Mouse (Mus musculus): ENCODE measurements around the gene Akap12. TPM values are rescaled to one million over a fixed set of nuclear protein-coding genes. Genes with fewer than 3 reads are reported as not detected.

The Akap12 gene
- polyA plus RNA-seq, 1 experiment: 0.01 TPM

DNA sequence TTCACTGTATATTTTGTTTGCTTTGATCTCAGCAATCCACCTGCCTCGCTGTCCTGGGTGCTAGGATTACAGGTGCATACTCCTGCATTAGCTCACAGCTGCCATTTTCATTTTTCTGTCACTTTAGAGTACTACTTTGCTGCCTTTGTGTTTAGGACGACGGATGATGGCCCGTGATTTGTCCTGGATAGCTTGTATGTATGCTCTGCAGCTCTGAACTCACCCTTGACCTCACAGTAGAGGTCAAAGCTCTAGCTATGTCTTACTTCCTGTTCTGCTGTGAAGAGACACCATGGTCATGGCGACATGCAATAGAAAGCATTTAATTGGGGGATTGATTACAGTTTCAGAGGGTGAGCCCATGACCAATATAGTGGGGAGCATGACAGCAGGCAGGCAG is 37.4 kb downstream of the Akap12 start:
- Histone ChIP-seq H3K4me3 (replicated peaks) (no peak overlapping the region), H3K36me3 (ENCODE audit: control insufficient read depth) (no peaks in the 10 kb centered on the region), H3K4me1 (ENCODE audit: control insufficient read depth) (no peaks in the 10 kb centered on the region), H3K9me3 (ENCODE audit: control insufficient read depth, low read length) (no peaks in the 10 kb centered on the region), H3K27me3 (ENCODE audit: control insufficient read depth) (no peaks in the 10 kb centered on the region)
- TF ChIP-seq TAL1 (IDR thresholded peaks at IDR 0.05; ENCODE audit: low read length) (no peak), GATA1 (IDR thresholded peaks at IDR 0.05; ENCODE audit: low read length) (no peak)

DNA sequence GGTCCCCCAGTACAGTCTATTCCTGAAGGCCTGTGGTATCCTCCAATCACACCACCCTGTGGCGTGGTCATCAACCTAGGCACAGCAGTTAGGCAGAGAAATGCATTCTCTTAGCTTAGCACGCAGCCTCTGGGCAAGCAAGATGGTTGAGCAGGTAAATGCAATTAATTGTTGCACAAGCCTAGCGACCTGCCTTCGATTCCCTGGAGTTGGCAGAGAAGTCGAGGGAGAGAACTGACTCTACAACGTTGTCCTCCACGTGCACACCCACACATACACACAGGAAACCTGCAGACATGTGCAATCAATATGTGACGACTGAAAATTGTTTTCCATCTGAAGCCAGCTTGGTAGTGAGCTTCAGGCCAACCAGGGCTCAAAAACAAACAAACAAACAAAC is 57.7 kb downstream of the Akap12 start:
- Histone ChIP-seq H3K36me3 (ENCODE audit: control insufficient read depth) (no peaks in the 10 kb centered on the region), H3K4me3 (replicated peaks) (no peak overlapping the region), H3K9me3 (ENCODE audit: control insufficient read depth, low read length) (no peaks in the 10 kb centered on the region), H3K27me3 (ENCODE audit: control insufficient read depth) (no peaks in the 10 kb centered on the region), H3K4me1 (ENCODE audit: control insufficient read depth) (no peaks in the 10 kb centered on the region)
- no peak for TF ChIP-seq TAL1 (IDR thresholded peaks at IDR 0.05; ENCODE audit: low read length)
- TF ChIP-seq GATA1 (IDR thresholded peaks at IDR 0.05; ENCODE audit: low read length): no peak

DNA sequence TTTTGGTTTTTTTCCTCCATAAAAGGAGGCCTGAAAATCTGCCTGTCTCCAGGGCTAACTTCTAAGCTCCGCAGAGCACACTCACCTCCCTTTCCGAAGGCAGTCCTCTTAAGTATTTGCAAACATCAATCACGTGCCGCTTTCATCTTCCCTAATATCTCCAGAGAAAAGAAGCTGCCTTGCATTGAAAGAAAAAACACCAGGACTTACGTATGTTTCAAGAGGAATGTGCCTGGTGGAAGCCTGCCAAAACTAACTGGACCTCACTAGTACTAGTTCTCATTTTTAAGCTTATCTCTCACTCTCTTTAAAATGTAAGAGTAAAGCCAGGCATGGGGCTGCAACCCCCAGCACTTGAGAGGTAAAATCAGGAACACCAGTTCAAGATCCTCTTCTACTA is 59.4 kb downstream of the Akap12 start:
- no peaks in the 10 kb centered on the region for H3K9me3 ChIP-seq (ENCODE audit: control insufficient read depth, low read length)
- H3K27me3 ChIP-seq (ENCODE audit: control insufficient read depth): no peaks in the 10 kb centered on the region
- H3K4me1 ChIP-seq (ENCODE audit: control insufficient read depth): no peaks in the 10 kb centered on the region
- H3K36me3 ChIP-seq (ENCODE audit: control insufficient read depth): no peaks in the 10 kb centered on the region
- no peak overlapping the region for H3K4me3 ChIP-seq (replicated peaks)
- TF ChIP-seq GATA1 (IDR thresholded peaks at IDR 0.05; ENCODE audit: low read length) (no peak), TAL1 (IDR thresholded peaks at IDR 0.05; ENCODE audit: low read length) (no peak)

DNA sequence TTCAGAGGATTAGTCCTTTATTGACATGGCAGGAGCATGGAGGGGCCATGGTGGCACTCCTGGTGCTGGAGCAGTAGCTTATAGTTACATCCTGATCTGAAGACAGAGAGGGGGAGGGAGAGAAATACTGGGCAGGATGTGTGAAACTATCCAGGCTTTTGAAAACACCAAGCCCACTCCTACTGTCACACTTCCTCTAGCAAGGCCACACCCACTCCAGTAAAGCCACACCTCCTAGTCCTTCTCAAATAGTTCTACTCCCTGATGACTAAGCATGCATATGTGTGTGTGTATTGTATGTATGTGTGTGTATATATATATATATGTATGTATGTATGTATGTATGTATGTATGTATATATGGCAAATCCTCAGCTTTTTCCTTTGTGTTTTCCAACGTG is 61.5 kb downstream of the Akap12 start:
- no peaks in the 10 kb centered on the region for H3K27me3 ChIP-seq (ENCODE audit: control insufficient read depth)
- no peaks in the 10 kb centered on the region for H3K4me1 ChIP-seq (ENCODE audit: control insufficient read depth)
- H3K9me3 ChIP-seq (ENCODE audit: control insufficient read depth, low read length): no peaks in the 10 kb centered on the region
- no peaks in the 10 kb centered on the region for H3K36me3 ChIP-seq (ENCODE audit: control insufficient read depth)
- TF ChIP-seq GATA1 (IDR thresholded peaks at IDR 0.05; ENCODE audit: low read length): no peak
- TF ChIP-seq TAL1 (IDR thresholded peaks at IDR 0.05; ENCODE audit: low read length): no peak
- H3K4me3 ChIP-seq (replicated peaks): no peak overlapping the region

DNA sequence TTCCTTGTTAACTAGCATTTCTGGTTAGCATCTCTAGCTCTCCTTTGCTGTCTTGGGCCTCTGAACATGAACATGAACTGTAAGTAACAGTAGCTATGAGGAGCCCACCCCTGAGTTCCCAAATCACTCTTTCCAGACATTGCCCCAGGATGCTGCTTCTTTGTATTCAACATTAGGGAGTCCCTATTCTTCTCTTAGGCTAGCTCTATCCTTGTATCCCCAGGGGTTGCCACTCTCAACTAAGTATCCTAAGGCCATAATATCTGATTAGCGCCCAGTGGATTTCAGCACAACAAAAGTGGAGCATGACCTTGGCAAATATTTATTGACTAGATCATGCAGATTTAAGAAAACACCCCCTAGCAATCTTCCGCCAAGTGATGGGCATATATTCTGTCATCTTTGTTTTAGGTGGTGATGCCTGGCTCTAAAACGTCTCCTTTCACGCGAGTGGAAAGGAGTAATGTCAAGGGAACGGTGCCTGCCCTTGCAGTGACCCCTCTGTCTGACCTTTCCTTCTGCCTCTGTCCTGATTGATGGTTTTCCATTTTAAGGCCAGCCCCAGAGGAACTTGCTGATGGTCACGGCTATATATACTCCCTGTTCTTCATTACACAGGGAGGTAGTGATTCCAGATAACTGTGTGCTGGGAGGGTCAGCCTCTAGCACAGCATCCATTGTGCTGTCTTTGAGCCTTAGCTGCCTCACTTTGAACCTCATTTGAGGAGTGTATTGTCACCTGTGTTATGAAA is 66.2 kb downstream of the Akap12 start:
- Histone ChIP-seq H3K9me3 (ENCODE audit: control insufficient read depth, low read length) (no peaks in the 10 kb centered on the region), H3K4me3 (replicated peaks) (no peak overlapping the region), H3K36me3 (ENCODE audit: control insufficient read depth) (no peaks in the 10 kb centered on the region), H3K27me3 (ENCODE audit: control insufficient read depth) (peaks cover 6% of the 10 kb centered on the region; the same call in 1 of the 2 replicates), H3K4me1 (ENCODE audit: control insufficient read depth) (peaks cover 10% of the 10 kb centered on the region)
- no peak for TF ChIP-seq GATA1 (IDR thresholded peaks at IDR 0.05; ENCODE audit: low read length)
- no peak for TF ChIP-seq TAL1 (IDR thresholded peaks at IDR 0.05; ENCODE audit: low read length)

DNA sequence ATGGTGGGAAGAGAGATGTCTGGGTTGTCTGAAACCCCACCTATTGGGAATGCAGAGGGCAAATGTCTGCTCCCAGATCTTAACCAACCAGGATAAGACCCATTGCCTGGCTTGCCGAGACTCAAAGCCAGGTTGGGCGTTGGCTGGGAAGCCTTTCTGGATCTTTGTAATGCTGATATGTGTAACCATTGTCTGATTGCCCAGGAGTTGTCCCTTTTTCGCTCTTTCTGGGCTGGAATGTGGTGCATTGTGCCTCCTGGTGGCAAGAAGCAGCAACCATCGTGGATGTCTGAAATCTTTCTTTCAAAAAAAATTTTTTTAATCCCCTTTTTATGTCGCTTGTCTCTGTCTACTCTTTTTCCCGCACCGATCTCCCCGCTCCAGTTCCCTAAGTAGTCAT is 67.1 kb downstream of the Akap12 start:
- Histone ChIP-seq H3K36me3 (ENCODE audit: control insufficient read depth) (no peaks in the 10 kb centered on the region), H3K9me3 (ENCODE audit: control insufficient read depth, low read length) (no peaks in the 10 kb centered on the region), H3K4me1 (ENCODE audit: control insufficient read depth) (peaks cover 10% of the 10 kb centered on the region), H3K4me3 (replicated peaks) (no peak overlapping the region), H3K27me3 (ENCODE audit: control insufficient read depth) (peaks cover 6% of the 10 kb centered on the region; the same call in 1 of the 2 replicates)
- no peak for TF ChIP-seq TAL1 (IDR thresholded peaks at IDR 0.05; ENCODE audit: low read length)
- TF ChIP-seq GATA1 (IDR thresholded peaks at IDR 0.05; ENCODE audit: low read length): no peak

DNA sequence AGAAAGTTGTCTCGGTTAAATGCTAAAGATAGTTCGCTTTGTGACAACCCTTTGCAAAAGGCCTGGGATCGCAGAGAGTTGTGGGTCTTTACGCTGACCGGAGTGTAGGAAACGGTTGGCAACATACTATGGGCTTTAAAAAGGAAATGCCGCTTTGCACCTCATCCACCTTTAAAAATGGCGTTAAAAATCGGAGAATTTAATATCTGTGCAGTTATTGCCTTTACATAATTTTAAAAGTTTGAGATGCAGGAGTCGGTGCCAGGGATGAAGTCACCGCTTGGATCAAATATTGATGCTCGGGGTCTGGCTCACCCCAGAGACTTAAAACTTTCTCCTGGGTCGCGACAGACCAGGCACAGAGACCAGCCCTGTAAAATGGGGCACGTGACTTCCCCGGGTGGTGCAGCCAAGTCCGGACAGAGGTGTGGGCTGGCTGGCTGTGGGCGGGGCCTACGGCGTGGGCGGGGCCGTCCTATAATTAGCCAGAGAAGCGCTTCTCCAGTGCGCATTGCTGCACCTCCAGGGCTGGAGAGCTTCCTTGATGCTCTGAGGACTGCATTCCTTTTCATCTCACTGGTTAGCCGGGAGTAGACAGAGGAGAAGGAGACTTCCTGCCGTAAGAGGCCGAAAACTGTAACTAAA is 68.0 kb downstream of the Akap12 start:
- Histone ChIP-seq H3K27me3 (ENCODE audit: control insufficient read depth) (peaks cover 6% of the 10 kb centered on the region; the same call in 1 of the 2 replicates), H3K4me3 (replicated peaks) (peak overlapping the region; percentile 49), H3K9me3 (ENCODE audit: control insufficient read depth, low read length) (no peaks in the 10 kb centered on the region), H3K36me3 (ENCODE audit: control insufficient read depth) (no peaks in the 10 kb centered on the region), H3K4me1 (ENCODE audit: control insufficient read depth) (peaks cover 10% of the 10 kb centered on the region)
- TF ChIP-seq GATA1 (IDR thresholded peaks at IDR 0.05; ENCODE audit: low read length) (no peak), TAL1 (IDR thresholded peaks at IDR 0.05; ENCODE audit: low read length) (no peak)

DNA sequence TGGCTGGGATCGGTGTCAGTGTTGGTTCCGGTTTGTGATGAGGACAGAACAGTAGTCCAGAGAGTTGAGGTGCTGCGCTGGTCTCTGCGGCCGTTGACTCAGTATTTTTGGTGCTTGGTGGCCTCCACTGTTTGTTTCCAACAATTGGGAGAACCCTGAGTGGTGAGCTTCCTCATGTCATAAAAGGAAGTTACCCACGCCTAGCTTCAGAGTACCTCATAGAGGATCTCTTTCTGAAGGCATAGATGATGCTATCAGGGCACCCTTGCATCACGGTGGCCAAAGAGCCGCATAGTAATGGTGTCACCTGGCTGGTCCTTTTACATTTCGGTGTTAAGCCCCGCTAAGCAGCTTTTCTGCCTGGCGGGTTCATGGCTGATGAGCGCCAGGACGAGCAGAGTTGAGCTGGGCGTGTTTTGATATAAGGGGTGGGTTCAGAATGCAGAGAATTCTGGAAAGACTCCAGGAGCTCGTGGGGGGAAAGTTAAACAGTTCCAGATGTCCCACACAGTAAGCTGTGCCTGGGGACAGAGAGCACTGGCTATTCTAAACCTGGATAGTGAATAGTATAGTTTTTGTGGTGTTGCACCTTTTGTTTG is 72.8 kb downstream of the Akap12 start:
- H3K27me3 ChIP-seq (ENCODE audit: control insufficient read depth): no peaks in the 10 kb centered on the region
- H3K4me3 ChIP-seq (replicated peaks): no peak overlapping the region
- peaks cover 7% of the 10 kb centered on the region for H3K4me1 ChIP-seq (ENCODE audit: control insufficient read depth)
- TF ChIP-seq GATA1 (IDR thresholded peaks at IDR 0.05; ENCODE audit: low read length) (no peak), TAL1 (IDR thresholded peaks at IDR 0.05; ENCODE audit: low read length) (no peak)
- H3K36me3 ChIP-seq (ENCODE audit: control insufficient read depth): no peaks in the 10 kb centered on the region
- H3K9me3 ChIP-seq (ENCODE audit: control insufficient read depth, low read length): no peaks in the 10 kb centered on the region

DNA sequence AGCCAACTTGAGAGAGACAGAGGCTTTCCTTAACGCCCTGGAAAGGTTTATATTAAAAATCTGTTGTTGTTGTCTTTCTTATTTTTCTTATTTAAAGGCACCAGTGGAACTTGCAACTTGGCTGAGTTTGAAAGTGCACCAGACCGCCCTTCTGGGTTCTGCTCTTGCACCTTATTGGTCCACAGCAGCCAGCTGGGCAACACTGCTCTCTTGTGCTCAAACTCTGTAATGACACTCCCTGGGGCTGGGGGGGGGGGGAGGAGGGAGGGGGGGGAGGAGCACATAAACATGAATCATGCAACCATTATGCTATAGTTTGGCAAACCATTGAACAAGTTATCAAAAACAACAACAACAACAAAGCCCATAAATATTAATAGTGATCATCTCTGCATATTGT is 75.2 kb downstream of the Akap12 start:
- H3K36me3 ChIP-seq (ENCODE audit: control insufficient read depth): no peaks in the 10 kb centered on the region
- no peak overlapping the region for H3K4me3 ChIP-seq (replicated peaks)
- TF ChIP-seq TAL1 (IDR thresholded peaks at IDR 0.05; ENCODE audit: low read length): no peak
- TF ChIP-seq GATA1 (IDR thresholded peaks at IDR 0.05; ENCODE audit: low read length): no peak
- H3K27me3 ChIP-seq (ENCODE audit: control insufficient read depth): no peaks in the 10 kb centered on the region
- no peaks in the 10 kb centered on the region for H3K4me1 ChIP-seq (ENCODE audit: control insufficient read depth)
- H3K9me3 ChIP-seq (ENCODE audit: control insufficient read depth, low read length): no peaks in the 10 kb centered on the region

All from erythroblast, embryonic 14.5 days (primary cell).